Mouse (Mus musculus): Measurements from ENCODE around the gene Tll2. TPM values are rescaled to one million over a fixed set of nuclear protein-coding genes. Genes with fewer than 3 reads are reported as not detected.

The Tll2 gene
- total RNA-seq, 2 experiments from 2014 or later = 0.54 to 0.61 TPM

Other genes starting within 250 kb of the Tll2 start
- under 1 TPM; 0.78 to 0.93 TPM for gene Blnk, start 212.3 kb downstream of the Tll2 start, total RNA-seq (2021)
- gene Dntt, start 177.6 kb downstream of the Tll2 start, total RNA-seq (2021) = under 1 TPM in 1 of 2 experiments, not detected in 1; 0.37 TPM
- not detected for gene Opalin, start 129.7 kb downstream of the Tll2 start, total RNA-seq (2021)
- 100 to 1,000 TPM; 115 to 127 TPM for gene Tm9sf3, start 57.2 kb upstream of the Tll2 start, total RNA-seq (2021)
- gene Pik3ap1, start 178.3 kb upstream of the Tll2 start, total RNA-seq (2021) = 1 to 10 TPM; 2.5 to 2.8 TPM

Data from gastrocnemius, postnatal 4 days (tissue).